Mouse (Mus musculus): ENCODE data around the gene Gm10260.

Gene Gm10260

GRCm38 (mm10) chr13:97768046-97768682, 7.7 kb upstream of the Gm10260 start:
- no peak for DNase-seq (ENCODE audit: low spot score in 2 of 2)

DNA sequence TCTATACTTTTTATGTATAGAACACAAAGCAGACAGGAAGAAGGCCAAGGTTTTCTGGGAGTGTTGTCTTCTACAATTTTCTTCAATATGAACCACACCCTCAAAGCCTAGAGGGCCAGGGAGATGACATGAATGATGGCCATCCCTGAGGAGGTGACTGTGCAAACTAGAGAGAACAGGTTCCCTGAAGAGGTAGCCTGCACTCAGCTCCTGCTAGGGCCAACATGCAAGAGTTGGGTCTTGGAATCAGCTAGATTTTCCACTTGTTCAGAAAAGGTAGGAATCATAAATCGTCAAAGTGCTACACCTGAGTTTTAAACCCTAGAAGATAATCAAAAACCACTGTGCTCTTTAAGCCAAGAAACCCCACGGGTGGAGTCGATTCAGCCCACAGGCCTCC, 6.2 kb upstream of the Gm10260 start:
- DNase-seq (ENCODE audit: low spot score in 2 of 2) = no peak

- DNase-seq (ENCODE audit: low spot score in 2 of 2) = no peak
Measured at GRCm38 (mm10) chr13:97765913-97766312, 5.5 kb upstream of the Gm10260 start.

- no peak for DNase-seq (ENCODE audit: low spot score in 2 of 2)
Measured at GRCm38 (mm10) chr13:97764067-97764466, 3.6 kb upstream of the Gm10260 start.

- no peak for DNase-seq (ENCODE audit: low spot score in 2 of 2)
Measured at GRCm38 (mm10) chr13:97763436-97763835, 3.0 kb upstream of the Gm10260 start.

DNA sequence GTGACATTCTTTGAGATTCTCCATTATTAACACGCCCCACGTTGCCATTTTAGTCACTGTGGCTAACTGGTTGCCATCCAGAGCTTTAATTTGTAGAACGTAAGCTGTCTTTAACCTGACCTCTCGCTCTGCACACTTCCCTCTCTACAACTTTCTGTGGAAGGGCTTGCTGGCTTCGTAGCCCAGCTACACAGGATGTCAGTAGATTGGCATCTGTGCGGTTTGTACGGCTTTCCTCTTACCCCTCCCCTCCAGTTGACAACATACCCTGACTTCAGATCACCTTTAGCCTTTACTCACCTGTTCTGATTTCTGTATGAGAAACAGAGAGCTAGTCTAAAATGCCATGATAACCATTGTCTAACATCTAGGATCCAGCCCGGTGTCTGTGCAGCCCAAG, 1.7 kb upstream of the Gm10260 start:
- DNase-seq (ENCODE audit: low spot score in 2 of 2) = no peak

- peak in 1 of 2 experiments; percentile 23 for DNase-seq (ENCODE audit: low spot score in 2 of 2)
Measured at GRCm38 (mm10) chr13:97757033-97757432, 3.4 kb downstream of the Gm10260 start.

- DNase-seq (ENCODE audit: low spot score in 2 of 2) = no peak
Measured at GRCm38 (mm10) chr13:97756091-97756490, 4.3 kb downstream of the Gm10260 start.

- DNase-seq (ENCODE audit: low spot score in 2 of 2) = no peak
Measured at GRCm38 (mm10) chr13:97750851-97751381, 9.5 kb downstream of the Gm10260 start.

DNA sequence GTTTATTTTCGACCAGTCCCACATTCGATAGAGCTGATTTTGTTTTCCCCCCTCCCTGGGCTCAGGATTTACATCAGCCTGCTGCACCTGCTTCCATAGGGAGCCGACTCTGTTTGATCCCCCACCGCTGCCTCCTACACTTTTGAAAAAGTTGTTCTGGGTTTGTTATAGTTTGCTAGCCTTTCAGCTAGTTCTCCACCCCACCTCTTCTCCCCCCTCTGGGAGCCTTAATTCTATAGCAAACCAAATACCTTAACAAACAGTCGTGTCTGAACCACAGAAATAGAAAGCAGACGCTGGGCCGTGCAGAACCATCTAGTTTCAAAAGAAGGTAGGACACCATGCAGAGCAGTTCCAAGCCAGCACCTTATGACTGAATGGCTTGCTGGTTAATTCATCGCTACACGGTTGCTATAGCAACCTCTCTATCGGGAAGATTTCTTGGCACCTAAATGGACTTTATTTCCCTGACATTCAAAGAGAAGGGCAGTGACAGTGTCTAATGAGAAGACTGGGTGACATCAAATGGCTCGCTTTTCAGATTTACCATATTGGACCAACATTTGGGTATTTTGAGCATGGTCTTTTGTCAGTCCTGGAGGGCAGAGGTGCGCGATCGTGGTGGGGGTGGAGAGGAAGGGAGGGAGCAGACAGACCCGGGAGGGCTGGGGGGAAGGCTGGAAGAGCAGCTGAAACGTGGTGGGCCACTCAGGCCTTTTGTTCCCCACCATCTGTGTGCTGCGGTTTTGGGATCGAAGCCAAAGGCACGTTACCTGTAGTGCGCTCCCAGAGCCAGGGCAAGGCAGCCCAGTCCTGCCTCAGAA, 13.2 kb downstream of the Gm10260 start:
- DNase-seq (ENCODE audit: low spot score in 2 of 2) = no peak

- no peak for DNase-seq (ENCODE audit: low spot score in 2 of 2)
Measured at GRCm38 (mm10) chr13:97744669-97745068, 15.8 kb downstream of the Gm10260 start.

DNA sequence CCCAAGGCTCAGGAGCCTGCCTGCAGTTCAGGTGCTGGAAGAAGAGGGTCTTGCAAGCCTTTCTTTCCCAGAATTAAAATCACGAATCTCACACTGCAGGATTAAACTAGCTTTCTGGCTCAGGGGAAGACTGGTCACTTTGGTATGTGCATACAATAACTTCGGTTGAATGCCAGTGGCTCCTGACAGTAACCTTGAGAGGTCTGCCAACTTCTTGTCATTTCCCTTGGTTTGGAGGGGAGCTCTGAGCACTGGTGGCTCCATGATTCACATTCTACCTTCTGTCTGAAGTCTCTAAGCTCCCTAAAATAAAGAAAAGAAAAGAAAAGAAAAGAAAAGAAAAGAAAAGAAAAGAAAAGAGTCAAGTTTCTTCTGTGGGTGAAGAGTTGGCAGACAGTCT, 16.4 kb downstream of the Gm10260 start:
- DNase-seq (ENCODE audit: low spot score in 2 of 2) = no peak

GRCm38 (mm10) chr13:97743229-97743988, 17.0 kb downstream of the Gm10260 start:
- DNase-seq (ENCODE audit: low spot score in 2 of 2) = no peak

GRCm38 (mm10) chr13:97735931-97736330, 24.5 kb downstream of the Gm10260 start:
- DNase-seq (ENCODE audit: low spot score in 2 of 2) = no peak

DNA sequence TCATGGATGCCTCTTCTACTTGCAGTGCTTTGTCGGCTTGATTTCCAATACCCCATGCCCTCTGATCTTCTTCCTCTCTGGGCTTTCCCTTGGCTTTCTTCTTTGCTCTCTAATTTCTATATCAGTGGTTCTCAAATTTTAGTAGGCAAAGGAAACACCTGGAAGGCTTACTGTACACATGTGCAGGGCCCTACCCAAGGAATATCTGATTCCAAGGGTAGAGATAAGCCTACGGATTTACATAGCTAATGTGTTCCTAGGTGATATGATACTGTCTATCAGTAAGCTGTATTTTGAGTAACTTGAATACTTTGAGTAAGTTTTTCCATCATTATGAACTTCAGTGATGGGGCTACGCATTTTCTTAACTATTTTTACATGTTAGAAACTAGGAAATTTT, 25.7 kb downstream of the Gm10260 start:
- DNase-seq (ENCODE audit: low spot score in 2 of 2) = no peak

GRCm38 (mm10) chr13:97725160-97725825, 35.1 kb downstream of the Gm10260 start:
- DNase-seq (ENCODE audit: low spot score in 2 of 2) = no peak

GRCm38 (mm10) chr13:97724551-97724950, 35.9 kb downstream of the Gm10260 start:
- DNase-seq (ENCODE audit: low spot score in 2 of 2) = no peak

DNA sequence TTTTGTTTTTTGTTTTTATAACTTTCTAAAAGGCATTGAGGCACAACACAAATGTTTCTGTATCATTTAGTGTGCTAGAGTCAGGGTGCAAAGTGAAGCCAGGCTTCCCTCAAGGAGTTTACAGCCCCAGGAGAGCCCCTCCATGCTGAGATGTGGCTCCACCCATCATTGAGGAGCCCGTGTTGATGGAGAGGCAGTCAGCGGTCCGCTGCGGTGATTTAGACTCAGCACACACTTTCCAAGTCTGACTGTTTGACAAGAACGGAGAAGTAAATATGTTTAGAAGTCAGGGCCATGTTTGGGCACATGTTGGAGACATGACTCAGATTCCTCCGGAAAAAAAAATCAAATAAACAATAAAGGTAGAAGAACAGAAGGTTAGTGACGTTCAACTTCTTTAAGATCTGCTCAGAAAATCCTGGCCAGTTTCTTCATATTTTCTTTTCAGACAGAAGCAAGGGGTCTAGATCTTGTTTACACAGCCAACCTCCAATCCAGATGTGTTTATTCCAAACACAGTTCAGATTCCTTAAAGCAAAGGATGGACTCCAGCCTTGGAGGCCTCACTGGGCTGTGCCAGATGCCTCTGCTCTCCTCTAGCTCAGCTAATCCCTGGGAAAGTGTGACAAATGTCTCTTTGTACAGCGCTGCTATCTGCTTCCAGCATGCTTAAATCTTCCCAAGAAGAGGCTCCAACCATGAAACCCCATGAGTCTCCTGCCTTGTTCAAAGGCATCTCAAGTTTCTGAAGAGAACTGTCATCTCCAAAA, 47.7 kb downstream of the Gm10260 start:
- DNase-seq (ENCODE audit: low spot score in 2 of 2) = no peak

GRCm38 (mm10) chr13:97711510-97711909, 48.9 kb downstream of the Gm10260 start:
- no peak for DNase-seq (ENCODE audit: low spot score in 2 of 2)

Measured in urinary bladder, postnatal 36 days (tissue).